Mouse (Mus musculus): ENCODE results near the gene Shisa8. TPM values are rescaled to one million over a fixed set of nuclear protein-coding genes. Genes with fewer than 3 reads are reported as not detected.

Gene Shisa8
- polyA plus RNA-seq, 1 experiment = 3.2 TPM

GRCm38 (mm10) chr15:82221104-82221860 lies 8.7 kb upstream of the Shisa8 start:
- TF ChIP-seq POLR2A (IDR thresholded peaks at IDR 0.05; ENCODE audit: borderline replicate concordance, extremely low read depth, insufficient read depth, insufficient read length, poor library complexity, severe bottlenecking) (no peak), CTCF (IDR thresholded peaks at IDR 0.05; ENCODE audit: borderline replicate concordance, extremely low read depth, insufficient read depth, insufficient read length) (no peak)

DNA sequence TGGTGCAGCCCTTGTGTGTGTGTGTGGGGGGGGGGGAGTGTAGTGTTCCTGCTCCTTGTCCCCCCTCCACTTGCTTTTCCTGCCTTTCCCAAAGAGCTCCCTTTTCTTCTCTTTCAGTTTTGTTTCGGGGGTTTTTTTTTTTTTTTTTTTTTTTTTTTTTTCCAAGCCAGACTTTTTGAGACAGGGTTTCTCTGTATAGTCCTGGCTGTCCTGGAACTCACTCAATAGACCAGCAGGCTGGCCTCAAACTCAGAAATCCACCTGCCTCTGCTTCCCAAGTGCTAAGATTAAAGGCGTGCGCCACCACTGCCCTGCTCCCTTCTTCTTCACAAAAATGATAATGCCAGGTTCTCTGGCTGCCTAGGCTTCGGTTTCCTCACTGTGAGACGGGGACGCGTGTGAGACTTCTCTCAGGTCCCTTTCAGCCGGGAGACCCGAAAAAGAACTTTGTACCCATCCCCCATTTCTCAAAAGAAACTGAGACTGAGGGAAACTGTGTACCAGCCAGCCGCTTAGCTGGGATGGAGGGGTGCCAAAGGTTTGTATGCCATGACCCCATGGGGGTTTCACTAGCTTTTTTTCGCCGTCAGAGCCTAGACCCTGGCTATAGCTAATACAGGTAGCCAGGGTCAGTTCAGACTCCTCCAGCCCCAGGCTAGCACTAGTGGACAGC lies 7.5 kb upstream of the Shisa8 start:
- TF ChIP-seq CTCF (IDR thresholded peaks at IDR 0.05; ENCODE audit: borderline replicate concordance, extremely low read depth, insufficient read depth, insufficient read length) (no peak), POLR2A (IDR thresholded peaks at IDR 0.05; ENCODE audit: borderline replicate concordance, extremely low read depth, insufficient read depth, insufficient read length, poor library complexity, severe bottlenecking) (no peak)

More at GRCm38 (mm10) chr15:82221104-82221860, 8.7 kb upstream of the Shisa8 start:
- no peak for DNase-seq (ENCODE audit: low read depth)

GRCm38 (mm10) chr15:82218778-82219666 lies 6.4 kb upstream of the Shisa8 start:
- TF ChIP-seq CTCF (IDR thresholded peaks at IDR 0.05; ENCODE audit: borderline replicate concordance, extremely low read depth, insufficient read depth, insufficient read length) (no peak), POLR2A (IDR thresholded peaks at IDR 0.05; ENCODE audit: borderline replicate concordance, extremely low read depth, insufficient read depth, insufficient read length, poor library complexity, severe bottlenecking) (no peak)
- DNase-seq (ENCODE audit: low read depth) = no peak

More for the DNA sequence above, 7.5 kb upstream of the Shisa8 start:
- DNase-seq (ENCODE audit: low read depth) = no peak

- TF ChIP-seq POLR2A (IDR thresholded peaks at IDR 0.05; ENCODE audit: borderline replicate concordance, extremely low read depth, insufficient read depth, insufficient read length, poor library complexity, severe bottlenecking) = no peak
- TF ChIP-seq CTCF (IDR thresholded peaks at IDR 0.05; ENCODE audit: borderline replicate concordance, extremely low read depth, insufficient read depth, insufficient read length) = no peak
- no peak for DNase-seq (ENCODE audit: low read depth)
Measured at GRCm38 (mm10) chr15:82217980-82218379, 5.4 kb upstream of the Shisa8 start.

DNA sequence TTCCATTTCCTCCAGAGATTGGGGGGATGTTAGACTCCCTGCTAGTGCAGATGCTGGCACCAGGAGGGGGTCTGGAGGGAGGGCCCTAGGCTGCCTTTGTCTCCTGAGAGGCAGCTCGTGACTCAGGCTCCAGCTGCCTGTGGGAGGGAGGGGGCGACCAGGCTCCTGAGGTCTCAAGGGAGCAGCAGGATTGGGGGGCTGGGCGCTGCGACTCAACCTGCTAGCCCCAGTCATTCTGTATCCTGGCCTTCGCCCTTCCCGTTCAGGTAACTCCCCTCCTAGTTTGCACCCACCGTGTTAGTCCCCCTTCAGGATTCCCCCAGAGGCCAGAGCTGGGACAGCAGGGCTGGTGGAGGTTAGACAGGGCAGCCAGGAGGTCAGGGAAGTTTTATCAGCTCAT lies 4.4 kb upstream of the Shisa8 start:
- peak; percentile 58 for DNase-seq (ENCODE audit: low read depth)
- peak; percentile 35; the same call in 1 of the 2 replicates for TF ChIP-seq CTCF (IDR thresholded peaks at IDR 0.05; ENCODE audit: borderline replicate concordance, extremely low read depth, insufficient read depth, insufficient read length)
- no peak for TF ChIP-seq POLR2A (IDR thresholded peaks at IDR 0.05; ENCODE audit: borderline replicate concordance, extremely low read depth, insufficient read depth, insufficient read length, poor library complexity, severe bottlenecking)

- DNase-seq (ENCODE audit: low read depth) = no peak
- no peak for TF ChIP-seq POLR2A (IDR thresholded peaks at IDR 0.05; ENCODE audit: borderline replicate concordance, extremely low read depth, insufficient read depth, insufficient read length, poor library complexity, severe bottlenecking)
- TF ChIP-seq CTCF (IDR thresholded peaks at IDR 0.05; ENCODE audit: borderline replicate concordance, extremely low read depth, insufficient read depth, insufficient read length) = no peak
Measured at GRCm38 (mm10) chr15:82216142-82216827, 3.7 kb upstream of the Shisa8 start.

DNA sequence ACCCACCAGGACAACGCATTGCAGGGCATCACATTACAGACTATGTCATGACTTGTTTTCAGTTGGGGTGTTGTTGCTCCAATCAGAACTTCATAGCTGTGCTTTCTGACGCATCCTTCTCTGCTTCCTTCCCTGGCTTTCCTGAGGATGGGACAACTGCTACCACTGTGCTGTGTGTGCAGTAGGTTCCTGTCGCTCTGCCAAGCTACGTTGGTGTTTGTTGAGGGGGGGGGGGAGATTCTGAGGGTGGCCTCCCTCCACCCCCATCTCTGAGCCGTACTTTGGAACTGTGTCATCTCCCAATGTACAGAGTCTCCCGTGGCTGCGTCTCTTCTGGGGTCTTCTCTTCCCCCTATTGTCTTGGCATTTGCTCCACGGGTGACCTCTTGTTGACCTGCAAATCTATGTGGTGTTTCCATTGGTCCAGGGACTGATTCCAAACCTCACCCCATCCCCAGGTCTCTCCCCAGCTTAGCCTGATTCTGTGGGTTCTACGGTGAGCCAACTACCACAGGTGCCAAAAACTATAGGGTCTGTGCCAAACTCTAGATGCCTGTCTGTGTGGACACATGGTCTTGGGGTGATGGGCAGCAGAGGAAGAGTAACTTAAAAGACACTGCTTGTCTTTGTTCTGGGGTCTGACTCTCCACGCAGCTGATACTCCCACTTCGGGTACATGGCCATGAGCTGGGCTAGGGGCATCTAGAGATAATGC lies 2.9 kb upstream of the Shisa8 start:
- TF ChIP-seq CTCF (IDR thresholded peaks at IDR 0.05; ENCODE audit: borderline replicate concordance, extremely low read depth, insufficient read depth, insufficient read length) = no peak
- no peak for TF ChIP-seq POLR2A (IDR thresholded peaks at IDR 0.05; ENCODE audit: borderline replicate concordance, extremely low read depth, insufficient read depth, insufficient read length, poor library complexity, severe bottlenecking)

DNA sequence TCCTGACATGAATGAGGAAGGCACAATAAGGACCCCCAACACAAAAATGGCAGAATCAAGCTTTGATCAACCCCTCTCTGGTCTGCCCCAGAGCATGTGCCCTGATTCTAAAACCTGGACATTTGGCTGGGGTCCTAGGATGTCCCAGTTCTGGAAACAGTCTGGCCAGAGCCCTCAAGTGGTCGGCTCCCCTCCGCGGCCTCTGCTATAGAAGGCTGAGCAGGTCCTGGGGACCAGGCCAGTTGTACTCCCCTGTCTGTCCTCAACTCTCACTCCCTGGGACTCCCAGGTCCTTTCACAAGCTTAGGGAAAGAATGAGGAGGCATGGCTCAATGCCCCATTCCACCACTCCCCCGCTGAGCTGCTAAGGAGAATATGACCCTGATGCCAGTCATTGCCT lies 607 bp upstream of the Shisa8 start:
- DNase-seq (ENCODE audit: low read depth) = no peak
- TF ChIP-seq POLR2A (IDR thresholded peaks at IDR 0.05; ENCODE audit: borderline replicate concordance, extremely low read depth, insufficient read depth, insufficient read length, poor library complexity, severe bottlenecking) (no peak), CTCF (IDR thresholded peaks at IDR 0.05; ENCODE audit: borderline replicate concordance, extremely low read depth, insufficient read depth, insufficient read length) (no peak)

More for the DNA sequence above, 2.9 kb upstream of the Shisa8 start:
- DNase-seq (ENCODE audit: low read depth) = no peak

- peak; percentile 37 for DNase-seq (ENCODE audit: low read depth)
- no peak for TF ChIP-seq CTCF (IDR thresholded peaks at IDR 0.05; ENCODE audit: borderline replicate concordance, extremely low read depth, insufficient read depth, insufficient read length)
- TF ChIP-seq POLR2A (IDR thresholded peaks at IDR 0.05; ENCODE audit: borderline replicate concordance, extremely low read depth, insufficient read depth, insufficient read length, poor library complexity, severe bottlenecking) = no peak
Measured at GRCm38 (mm10) chr15:82211911-82212751, 484 bp downstream of the Shisa8 start.
